Mouse (Mus musculus) cerebellum, adult 8-10 months (tissue): ENCODE measurements around the gene Lsm10.

Source experiments
- DNase-seq: peaks from one replicate; pipeline ENCODE4 v3.0.0; 2022

Lsm10 gene

DNA sequence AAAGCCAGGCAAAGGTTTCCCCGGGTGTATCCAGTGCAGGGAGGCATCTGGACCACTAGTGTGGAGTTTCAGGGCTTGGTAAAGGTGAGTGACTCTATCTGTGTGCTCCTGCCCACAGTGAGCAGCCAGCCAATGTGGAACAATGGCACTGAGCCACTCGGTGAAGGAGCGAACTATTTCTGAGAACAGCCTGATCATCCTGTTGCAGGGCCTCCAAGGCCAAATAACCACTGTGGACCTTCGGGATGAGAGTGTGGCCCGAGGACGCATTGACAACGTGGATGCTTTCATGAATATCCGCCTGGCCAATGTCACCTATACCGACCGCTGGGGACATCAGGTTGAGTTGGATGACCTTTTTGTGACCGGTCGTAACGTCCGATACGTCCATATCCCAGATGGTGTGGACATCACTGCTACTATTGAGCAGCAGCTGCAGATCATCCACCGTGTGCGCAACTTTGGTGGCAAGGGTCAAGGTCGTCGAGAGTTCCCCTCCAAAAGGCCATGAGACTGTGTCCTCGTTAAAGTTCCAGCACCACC lies 1.4 kb downstream of the Lsm10 start:
- peak; percentile 25 for DNase-seq

DNA sequence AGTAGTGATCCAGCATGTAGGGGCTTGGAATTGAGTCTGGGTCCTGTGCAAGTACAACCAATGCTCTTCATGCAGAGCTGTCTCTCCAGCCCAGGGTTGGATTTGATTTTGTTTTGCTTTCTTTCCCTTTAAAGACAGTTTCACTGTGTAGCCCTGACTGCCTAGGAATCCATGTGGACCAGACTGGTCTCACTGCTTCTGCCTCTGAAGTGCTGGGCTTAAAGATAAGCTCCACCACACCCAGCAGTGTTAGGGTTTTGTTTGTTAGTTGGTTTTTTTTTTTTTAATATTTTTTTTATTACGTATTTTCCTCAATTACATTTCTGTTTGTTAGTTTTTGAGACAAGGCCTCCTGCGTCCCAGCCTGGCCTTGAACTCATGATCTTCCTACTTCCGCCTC lies 2.9 kb downstream of the Lsm10 start:
- DNase-seq, result no peak

DNA sequence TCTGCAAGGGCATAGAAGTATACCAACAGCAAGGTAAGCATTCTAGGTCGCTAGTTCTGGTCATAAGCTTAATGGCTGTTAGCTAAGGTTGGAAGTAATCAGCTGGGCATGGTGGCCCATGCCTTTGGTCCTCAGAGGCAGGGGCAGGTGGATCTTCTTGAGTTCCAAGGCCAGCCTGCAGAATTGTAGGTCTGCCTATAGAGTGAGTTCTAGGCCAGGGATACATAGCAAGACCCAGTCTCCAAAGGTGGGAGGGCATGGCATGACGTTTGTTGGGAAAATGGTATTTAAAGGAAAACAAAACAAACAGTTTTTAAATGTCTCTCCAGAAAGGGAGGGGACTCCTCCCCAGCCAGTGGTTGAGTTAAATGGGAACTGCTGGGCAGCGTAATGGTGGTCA lies 4.3 kb downstream of the Lsm10 start:
- DNase-seq, result no peak

DNA sequence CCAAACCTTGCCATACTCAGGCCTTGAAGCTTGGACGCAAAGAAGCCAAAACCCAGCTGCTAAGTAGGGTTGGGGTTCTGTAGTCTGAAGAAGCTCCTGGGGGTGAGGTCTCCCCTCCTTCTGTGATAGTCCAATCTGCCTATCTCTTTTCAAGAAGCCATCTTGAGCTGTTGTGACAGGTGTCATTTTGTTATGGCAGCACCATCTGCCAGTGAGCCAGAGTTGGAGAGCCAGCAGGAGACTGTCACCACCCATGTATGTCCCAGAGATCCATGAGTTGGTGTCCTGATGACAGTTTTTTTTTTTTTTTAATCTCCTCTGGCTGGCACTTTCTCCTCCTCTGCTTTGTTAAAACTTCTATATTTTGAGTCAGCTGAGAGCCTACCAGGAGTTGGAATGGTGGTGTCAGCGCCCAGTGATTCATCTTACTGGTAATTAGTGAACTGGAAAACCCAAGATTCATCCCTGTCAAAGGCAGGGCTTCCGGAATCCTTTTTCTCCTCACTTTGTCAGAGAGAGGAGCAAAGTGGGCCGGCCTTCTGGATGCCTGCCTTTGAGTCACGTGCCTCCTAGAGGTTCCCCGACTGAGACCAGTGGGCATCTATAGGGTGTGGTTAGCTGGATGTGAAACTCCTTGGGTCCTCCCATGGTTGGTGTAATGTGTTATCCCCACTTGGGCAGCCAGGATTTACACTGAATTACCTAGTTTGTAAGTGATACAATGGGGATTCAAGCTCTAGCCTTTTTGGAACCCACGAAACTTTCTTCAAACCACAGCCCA lies 5.8 kb downstream of the Lsm10 start:
- peak; percentile 27 for DNase-seq

DNA sequence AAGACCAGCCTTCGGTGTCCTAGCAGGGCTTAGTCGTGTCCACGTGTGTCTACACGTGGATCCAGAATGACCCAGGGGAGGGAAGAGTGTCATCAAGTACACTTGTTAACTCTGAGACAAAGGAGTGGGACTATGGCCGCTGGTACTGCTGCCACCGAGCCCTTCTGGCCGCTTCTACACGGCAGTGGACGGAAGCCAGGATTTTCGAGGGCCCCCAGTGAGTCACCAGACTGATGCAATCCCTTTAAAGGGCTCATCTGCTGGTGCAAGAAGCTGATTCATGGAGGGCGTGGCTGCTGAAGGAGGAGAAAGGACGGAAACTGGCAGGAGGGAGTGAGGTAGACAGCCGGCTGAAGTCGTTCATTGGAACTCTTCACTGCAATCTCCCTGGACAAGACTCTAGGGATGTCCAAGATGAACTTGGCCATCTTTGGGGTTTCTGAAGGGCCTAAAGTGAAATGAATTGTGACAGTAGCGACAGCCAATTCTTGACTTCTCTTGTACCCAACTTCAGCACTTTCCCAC lies 6.7 kb downstream of the Lsm10 start:
- DNase-seq, result peak; percentile 78

DNA sequence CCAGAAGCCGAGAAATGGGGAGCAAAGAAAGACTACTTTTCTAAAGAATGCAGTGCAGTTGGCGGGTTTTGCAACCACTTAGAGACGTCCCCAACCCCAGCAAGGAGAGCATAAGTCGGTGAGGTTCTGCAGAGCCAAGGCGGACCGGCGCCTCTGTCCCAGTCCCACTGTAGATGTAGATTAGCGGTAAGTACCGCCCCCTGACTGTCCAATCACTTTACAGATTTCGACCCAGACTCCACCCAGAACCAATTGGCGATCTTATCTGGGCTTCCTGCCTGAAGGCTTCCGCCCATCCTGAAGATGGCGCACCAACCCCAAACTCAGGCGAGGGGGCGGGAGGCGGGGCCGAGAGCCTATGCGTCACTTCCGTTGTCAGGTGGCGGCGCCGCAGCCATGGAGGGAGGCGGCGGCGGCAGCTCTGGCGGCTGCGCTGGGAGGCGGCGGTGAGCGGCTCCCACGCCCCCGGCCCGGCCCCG lies 7.2 kb downstream of the Lsm10 start, which contains the start of gene Stk40:
Gene Stk40 (plus strand): TSS at position 368 of the 479 bp plus-strand sequence.
- DNase-seq, result peak; percentile 94

DNA sequence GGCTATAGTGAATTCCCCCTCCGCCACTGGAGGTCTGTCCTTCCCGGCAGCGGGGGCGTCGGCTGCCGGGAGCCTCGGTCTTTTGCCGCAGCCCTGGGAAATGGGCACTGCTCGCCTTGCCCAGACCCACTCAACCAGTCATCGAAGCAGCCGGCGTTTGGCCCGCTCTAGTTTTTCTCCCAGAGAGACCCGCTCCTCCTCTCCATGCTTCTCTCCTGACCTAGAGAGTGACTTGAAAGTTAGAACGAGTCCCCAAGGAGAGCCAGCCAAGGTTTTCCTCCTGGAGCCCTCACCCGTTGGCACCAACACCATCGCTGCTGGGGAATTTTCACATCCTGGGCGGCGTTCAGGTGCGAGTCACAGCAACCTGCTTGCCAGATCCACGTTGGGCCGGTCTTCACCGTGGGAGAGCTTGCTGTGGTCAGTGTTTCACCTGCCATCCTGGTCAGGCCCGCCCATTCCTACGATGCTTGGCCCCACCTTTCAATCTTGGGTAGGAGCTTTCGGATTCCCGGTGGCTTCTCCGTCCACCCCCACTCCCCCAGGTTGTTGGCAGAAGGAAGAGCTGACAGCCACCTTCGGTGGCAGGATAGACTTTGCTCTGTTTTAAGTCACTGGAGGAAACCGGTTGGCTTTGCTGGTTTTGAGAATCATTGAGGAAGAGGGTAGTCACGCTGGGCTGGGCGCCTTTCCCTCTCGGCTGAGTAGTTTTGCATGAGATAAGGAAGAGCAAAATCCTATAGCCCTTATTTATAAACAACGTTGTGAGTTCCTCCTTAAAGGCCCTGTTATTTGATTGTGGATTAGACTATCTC lies 8.0 kb downstream of the Lsm10 start:
- DNase-seq, result peak; percentile 68

DNA sequence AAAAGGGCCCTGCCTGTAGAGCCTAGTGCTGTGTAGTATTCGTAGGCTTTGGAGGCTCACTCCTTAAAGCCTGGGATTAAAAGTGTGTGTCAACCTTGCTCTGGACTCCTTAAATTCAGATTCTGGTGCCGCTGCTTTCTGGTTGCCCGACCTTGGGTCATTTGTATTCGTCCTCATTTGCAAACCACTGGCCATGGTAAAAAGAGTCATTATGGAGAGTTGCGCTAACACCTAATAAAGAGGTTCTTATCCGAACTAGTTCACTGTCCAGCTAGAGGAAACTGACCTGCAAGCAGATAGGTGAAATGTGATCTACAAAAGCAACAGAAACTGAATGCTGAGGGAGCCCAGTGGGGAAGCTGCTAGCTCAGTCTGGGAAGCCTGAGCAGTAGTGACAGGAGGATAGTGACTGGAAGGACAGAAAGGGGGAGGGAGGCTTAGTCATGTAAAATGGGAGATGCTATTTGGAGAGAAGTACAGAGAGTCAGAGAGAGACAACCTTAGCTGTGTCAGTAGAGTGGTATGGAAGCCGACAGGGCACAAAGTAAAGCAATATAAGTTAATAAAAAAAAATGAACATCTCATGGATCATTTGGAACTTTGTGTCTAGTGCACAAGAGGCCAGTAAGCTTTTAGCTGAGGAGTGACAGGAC lies 8.8 kb downstream of the Lsm10 start:
- DNase-seq, result peak; percentile 28

DNA sequence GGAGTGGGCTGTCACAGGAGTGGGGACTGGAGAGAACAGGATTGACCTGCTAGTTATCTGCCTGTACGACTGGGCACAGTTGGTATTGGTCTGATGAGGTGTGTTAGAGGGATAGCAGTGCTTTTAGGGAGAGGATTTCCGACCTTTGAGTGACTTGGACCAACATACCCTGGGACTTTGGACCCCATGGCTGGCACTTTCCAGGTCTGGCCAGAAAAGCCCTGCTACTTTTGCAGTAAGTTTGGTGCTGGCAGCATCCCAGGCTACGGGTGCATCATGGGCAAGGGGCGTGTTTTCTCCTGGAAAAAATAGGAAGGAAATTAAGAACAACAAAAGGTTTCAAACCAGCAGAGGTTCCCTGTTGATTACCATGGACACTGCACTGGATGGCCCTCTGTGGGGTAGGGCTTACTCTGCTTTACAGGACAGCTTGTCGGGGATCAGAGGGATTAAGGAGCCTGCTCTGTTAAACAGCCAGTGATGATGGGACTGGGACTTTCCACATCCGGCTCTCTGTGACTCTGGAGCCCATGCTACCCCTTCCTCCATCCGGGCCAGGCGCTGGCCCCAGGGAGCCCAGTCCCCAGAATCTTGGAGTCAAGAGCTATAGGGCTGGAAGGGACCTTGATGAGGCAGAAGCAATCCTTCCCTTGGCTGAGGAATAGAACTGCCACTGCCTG lies 11.8 kb downstream of the Lsm10 start:
- no peak for DNase-seq

DNA sequence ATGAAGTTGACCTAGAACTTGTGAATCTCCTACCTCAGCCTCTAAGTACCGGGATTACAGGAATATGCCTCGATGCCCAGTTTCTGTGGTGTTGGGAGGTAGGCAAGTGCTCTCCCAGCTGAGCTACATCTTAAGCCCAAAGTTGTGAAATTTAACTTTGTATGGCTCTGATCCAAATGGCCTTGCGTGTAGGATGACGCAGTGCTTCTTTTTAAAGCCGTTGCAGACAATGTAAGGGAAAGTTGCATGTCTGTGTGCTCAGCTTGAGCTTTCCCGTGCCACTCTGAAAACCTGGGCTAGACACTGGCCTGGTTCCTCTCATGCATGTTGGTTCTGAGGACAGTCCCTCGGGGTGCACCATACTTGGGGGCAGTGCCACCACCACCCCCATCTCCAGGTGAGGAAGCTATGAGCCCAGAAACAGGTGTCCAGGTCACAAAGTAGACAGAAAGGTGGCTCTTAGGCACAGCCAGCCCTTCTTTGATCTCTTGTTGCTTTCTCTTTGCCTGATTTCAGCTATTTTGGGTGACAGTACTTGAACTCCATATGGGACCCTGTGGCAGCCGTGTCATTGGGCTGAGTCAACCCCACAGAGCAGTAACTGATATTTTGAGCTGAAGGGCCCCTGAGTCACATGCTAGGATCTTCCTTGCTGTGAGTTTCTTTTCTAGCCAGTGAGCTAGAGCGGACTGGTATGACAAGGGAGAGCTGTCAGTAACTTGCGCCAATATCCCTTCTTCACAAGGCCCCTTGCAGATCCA lies 13.4 kb downstream of the Lsm10 start:
- DNase-seq, result no peak

DNA sequence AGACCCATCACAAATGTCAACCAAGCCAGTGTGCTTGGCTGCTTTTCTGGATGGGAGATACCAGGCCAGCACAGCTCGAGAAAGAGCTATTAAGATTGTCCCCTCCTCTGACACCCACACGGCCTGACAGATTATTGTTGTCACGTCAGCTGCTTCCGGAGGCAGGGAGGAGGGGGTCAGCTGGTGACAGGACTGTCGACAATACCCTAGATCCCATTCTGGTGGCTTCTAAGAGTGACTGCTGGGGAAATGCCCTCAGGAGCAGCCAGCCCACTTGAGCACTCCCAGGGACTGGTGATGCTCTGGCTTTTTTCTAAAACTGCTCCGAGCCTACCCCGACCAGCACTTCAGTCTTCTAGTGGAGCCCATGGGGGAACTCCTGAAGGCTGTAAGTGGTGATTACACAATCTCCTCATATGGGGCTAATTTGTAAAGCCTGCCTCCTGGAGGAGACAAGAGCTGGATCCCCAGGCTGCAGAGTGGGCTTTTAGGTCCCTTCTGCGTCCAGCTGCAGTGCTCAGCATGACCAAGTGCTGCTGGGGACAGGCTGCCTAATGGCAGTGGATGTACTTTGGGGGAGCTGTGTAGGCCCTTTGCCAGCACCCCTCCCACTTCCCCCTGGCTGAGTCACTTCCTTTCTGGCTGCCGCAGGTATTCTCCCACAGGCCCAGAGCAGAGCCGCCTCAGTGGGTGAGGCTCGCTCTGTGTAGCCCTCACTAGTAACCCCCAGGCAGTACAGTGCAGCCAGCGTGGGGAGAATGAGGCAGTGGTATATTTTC lies 14.1 kb downstream of the Lsm10 start:
- DNase-seq, result peak; percentile 71

DNA sequence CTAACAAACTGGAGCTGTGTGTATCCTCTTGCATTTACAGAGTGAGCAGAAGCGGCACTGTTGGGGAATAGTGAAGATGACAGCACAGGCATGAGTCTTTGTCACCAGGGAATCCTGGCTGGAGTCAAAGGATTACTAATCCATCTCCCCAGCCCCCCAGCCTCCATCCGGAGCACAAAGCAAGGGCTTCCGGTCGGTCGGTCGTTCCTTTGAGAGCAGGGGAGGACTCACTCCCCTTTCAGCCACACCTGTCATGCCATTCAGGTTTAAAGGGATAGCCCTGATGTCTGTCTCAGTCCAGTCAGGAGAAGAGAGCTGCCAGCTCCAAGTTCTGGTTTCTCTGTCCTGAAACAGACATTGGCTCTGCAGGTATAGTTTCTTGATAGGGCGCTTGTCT lies 14.7 kb downstream of the Lsm10 start:
- DNase-seq, result no peak

DNA sequence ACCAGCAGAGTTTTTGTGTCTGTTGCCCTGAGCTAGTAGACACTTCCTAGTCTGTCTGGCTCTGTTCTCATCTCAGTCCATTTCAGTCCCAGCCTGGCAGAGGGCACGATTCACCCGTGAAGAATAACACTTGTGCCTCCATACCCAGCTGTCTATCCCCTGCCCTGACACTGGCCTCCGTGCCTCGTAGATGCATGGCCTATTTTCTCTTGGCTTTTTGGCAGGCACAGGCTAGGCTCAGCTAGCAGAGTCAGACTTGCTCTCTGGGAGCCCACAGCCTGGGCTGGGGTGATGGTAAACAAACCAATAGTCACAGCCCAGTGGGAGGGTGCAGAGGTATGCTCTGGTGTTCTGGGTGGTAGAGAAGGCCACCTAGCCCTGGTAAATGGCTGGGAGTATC lies 16.8 kb downstream of the Lsm10 start:
- DNase-seq, result peak; percentile 66

DNA sequence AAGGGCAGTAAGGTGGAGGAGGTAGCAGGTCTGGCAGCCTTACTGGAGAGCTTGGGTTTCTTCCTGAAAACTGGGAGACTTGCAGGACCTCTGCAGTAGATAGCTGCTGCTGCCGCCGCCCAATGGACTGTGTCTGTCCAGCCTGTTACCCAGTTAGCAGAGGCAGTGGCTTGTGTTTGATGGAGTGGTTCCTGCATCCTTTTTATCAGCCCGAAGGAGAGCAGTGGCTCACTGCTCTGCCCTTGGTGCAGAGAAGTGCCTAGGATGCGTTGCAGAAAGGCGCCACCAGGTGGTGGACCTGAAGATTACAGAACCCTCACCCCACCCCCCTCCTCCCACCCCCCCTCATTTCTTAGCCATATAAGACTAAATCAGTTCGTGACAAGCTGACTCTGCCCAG lies 17.5 kb downstream of the Lsm10 start:
- DNase-seq, result peak; percentile 63

DNA sequence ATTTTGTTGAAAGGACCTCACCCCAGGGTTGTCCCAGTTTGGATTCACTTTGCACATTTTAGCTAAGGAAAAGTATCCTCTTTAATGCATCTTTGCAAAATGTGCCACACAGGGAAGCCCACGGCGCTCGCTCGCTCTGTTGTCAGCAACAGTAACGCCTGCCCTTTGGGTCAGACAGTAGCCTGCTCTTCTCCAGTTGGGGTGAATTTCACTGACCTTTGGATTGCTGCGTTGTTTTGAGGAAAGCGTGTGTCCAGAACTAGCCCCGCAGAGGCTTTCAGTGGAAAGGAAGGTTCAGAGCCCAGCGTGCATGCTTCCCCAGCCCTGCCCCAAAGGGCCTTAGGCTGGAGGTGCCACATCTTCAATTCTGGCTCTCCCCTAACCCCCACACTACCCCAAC lies 19.0 kb downstream of the Lsm10 start:
- DNase-seq, result no peak

DNA sequence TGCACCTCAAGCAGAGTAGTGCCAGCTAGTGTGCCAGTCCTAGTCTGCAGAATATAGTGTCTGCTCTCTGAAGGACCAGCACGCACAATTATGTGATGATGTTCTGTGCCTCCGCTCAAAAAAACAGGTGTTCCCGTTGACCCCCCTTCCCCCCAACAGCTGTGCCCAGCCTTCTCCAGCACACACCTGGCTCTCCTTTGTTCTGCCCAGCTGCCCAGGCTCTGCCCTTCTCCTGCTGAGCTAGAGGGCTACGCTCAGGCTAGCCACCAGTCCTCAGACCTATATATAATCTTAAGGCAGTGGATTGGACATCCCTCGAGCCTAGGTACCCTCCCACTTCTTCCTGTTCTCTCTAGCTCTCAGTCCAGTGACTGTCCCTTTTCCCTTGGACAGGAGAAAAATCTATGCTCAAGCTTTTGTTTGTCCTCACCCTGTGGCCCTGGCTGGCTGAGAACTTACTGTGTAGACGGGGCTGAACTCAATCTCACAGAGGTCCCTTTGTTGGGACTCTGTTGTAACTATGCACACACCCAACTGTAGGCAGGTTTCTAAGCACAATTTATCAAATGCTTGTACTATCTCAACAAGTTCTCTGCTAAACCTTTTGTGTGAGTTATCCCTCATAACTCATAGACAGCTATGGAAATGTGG lies 19.6 kb downstream of the Lsm10 start:
- DNase-seq, result no peak

DNA sequence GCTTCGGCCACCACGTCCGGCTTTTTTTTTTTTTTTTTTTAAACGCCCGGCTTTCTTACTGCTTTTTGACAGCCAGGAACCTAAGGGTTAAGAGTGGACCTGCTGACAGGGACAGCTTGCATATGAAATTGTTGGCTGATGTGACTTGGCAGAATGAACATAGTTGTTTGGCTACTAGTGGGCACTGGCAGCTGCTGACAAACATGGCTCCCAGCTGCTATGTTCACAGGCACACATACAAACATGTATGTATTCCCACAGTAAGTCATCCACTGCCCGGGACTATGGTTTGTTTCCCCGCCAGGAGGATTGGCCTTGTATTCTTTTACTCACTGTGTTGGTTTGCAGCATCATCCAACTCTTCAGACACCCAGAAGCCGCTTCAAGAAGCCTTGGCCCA lies 20.7 kb downstream of the Lsm10 start:
- DNase-seq, result no peak

DNA sequence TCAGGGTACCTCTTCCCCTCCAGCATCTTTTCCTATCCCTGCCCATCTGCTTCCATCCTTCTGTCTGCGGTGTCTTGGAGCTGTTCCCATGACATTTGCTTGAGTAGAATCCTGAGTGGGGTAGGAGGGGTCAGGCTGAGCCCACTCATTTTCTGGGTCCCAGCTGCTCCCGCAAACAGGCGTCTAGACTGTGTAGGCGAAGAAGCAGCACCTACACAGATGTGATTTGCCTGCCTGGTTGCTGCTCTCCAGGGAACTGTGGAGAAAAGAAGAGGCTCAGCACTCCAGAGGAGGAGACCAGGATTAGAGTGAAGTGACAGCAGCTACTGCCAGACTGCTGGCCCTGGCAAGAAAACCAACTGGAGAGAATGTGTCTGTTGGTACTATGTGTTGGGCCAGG lies 22.2 kb downstream of the Lsm10 start:
- DNase-seq, result peak; percentile 66

DNA sequence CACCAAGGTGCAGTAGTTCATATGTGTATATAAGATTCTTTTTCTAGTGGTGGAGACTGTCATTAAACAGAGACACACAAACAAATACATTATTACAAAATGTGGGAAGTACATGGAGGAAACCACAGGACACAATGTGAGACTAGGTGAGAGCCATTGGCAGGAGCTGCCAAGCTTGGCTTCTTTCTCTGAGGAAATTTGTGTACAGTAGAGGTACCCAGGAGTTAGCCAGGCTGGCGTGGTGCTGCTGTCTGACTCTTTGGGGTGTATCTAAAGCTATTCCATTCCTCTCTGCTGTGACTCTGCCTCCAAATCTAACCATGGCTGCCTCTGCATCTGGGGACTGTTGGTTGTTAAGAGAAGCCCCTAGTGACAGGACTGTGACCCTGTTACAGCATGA lies 22.6 kb downstream of the Lsm10 start:
- DNase-seq, result no peak

DNA sequence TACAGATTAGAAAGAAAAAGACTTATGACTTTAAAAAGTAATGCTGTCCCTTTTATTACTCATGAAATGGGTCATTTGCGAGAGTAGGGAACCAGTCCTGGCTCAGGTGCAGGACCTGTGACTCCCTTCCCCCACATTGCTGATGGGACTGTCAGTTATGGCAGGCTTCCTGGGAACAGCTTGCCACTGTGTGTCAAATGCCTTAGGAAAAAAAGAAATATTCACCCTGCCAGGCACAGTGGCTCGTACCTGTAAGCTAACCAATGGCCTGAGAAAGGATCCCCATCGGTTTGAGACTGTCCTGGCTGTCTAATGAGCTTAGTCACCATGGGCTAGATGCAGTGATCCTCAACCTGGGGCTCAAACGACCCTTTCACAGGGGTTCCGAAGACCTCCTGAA lies 23.6 kb downstream of the Lsm10 start:
- DNase-seq, result peak; percentile 79
